Mouse (Mus musculus) ovary, postnatal 10 days (tissue): ENCODE data around the gene Tmem25.

Experiments
- DNase-seq: peaks from one replicate; pipeline ENCODE4 v3.0.0; 2022; ENCODE audit warnings: low spot score

Tmem25 gene

GRCm38 (mm10) chr9:44799102-44799957, at the start of gene Tmem25:
Gene Tmem25, minus strand, starts transcription at chr9:44799307.
- DNase-seq = peak; percentile 57

- DNase-seq = no peak
Observed at GRCm38 (mm10) chr9:44847446-44847845, 48.3 kb upstream of the Tmem25 start.

GRCm38 (mm10) chr9:44841241-44841640, 42.1 kb upstream of the Tmem25 start:
- no peak for DNase-seq

- peak; percentile 49 for DNase-seq
Observed at GRCm38 (mm10) chr9:44836439-44836838, 37.3 kb upstream of the Tmem25 start.

- DNase-seq = no peak
Observed at GRCm38 (mm10) chr9:44832356-44832755, 33.2 kb upstream of the Tmem25 start.

GRCm38 (mm10) chr9:44830506-44830905, 31.4 kb upstream of the Tmem25 start:
- no peak for DNase-seq

GRCm38 (mm10) chr9:44828944-44829343, 29.8 kb upstream of the Tmem25 start:
- DNase-seq = no peak

- DNase-seq = no peak
Observed at GRCm38 (mm10) chr9:44826660-44827059, 27.6 kb upstream of the Tmem25 start.

GRCm38 (mm10) chr9:44819920-44820827, 21.1 kb upstream of the Tmem25 start:
- DNase-seq = no peak

- no peak for DNase-seq
Observed at GRCm38 (mm10) chr9:44817522-44817921, 18.4 kb upstream of the Tmem25 start.

- DNase-seq = no peak
Observed at GRCm38 (mm10) chr9:44814179-44814578, 15.1 kb upstream of the Tmem25 start.

GRCm38 (mm10) chr9:44810316-44810715, 11.2 kb upstream of the Tmem25 start:
- no peak for DNase-seq

GRCm38 (mm10) chr9:44807778-44808177, 8.7 kb upstream of the Tmem25 start:
- DNase-seq = no peak

GRCm38 (mm10) chr9:44807141-44807540, 8.0 kb upstream of the Tmem25 start:
- DNase-seq = no peak

GRCm38 (mm10) chr9:44805536-44805935, 6.4 kb upstream of the Tmem25 start:
- no peak for DNase-seq

- DNase-seq = no peak
Observed at GRCm38 (mm10) chr9:44804678-44805077, 5.6 kb upstream of the Tmem25 start.

GRCm38 (mm10) chr9:44802808-44803450, 3.8 kb upstream of the Tmem25 start, which contains the start of gene Ttc36:
Gene Ttc36, minus strand, starts transcription at chr9:44803072.
- no peak for DNase-seq

- no peak for DNase-seq
Observed at GRCm38 (mm10) chr9:44801669-44802068, 2.6 kb upstream of the Tmem25 start.

GRCm38 (mm10) chr9:44799958-44800324, 834 bp upstream of the Tmem25 start:
- DNase-seq = no peak

- DNase-seq = no peak
Observed at GRCm38 (mm10) chr9:44798298-44798697, 809 bp downstream of the Tmem25 start.

GRCm38 (mm10) chr9:44792842-44793241, 6.3 kb downstream of the Tmem25 start:
- no peak for DNase-seq
